Mouse (Mus musculus) small intestine, adult 2 months (tissue): ENCODE measurements around the gene Wbp1l.

Experiments used
- CTCF ChIP-seq: fragments of 200-500 bp; IDR thresholded peaks from 2 replicates; pipeline ENCODE4 v1.5.1; 2012; ENCODE audit warnings: low read depth, mild to moderate bottlenecking, control low read depth, inconsistent platforms, low read length, moderate library complexity, mixed read lengths; ENCODE audit not compliant: insufficient replicate concordance, insufficient read length; ENCODE audit errors: extremely low read depth
- POLR2A ChIP-seq: fragments of 200-500 bp; IDR thresholded peaks from 2 replicates; pipeline ENCODE4 v1.6.1; 2012; ENCODE audit warnings: low read depth, mild to moderate bottlenecking, control low read depth, inconsistent platforms, low read length, moderate library complexity

DNA sequence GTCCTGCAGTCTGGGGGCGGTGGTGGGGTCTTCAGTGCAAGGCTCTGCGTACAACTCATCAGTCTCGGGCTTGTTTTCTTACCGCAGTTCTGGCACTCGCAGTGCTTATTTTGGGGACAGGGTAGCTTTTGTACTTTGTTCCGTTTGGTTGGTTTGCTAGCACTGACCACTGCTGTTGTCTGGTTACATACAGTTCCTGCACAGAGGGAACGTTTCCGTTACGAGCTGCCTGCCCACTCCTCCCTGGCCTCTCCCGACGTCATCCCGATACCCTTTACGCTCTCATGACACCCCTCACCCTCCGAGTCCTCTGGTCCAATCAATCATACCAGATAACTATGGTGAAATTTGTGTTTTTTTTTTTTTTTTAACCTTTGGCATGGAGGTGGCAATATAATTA is 2.6 kb downstream of the Wbp1l start:
- no peak for TF ChIP-seq POLR2A
- TF ChIP-seq CTCF = no peak
